Mouse (Mus musculus) gastrocnemius, adult 2 months (tissue): ENCODE measurements around the gene Ctnnbl1. TPM values are rescaled to one million over a fixed set of nuclear protein-coding genes. Genes with fewer than 3 reads are reported as not detected.
A peak's percentile ranks its signal among the peaks of the same experiment; 100 is the strongest.

Source experiments
- DNase-seq: peaks from one replicate; pipeline ENCODE4 v3.0.0; 2022
- H3K27ac ChIP-seq: fragments of 200-600 bp; 2 replicates; pipeline ENCODE4 v1.8.1; 2022; ENCODE audit warnings: mild to moderate bottlenecking
- H3K4me3 ChIP-seq: fragments of 200-600 bp; 2 replicates; pipeline ENCODE4 v1.8.1; 2022; ENCODE audit warnings: mild to moderate bottlenecking, moderate library complexity
- CTCF ChIP-seq: fragments of 200-600 bp; IDR thresholded peaks from 2 replicates; pipeline ENCODE4 v1.8.1; 2022; ENCODE audit warnings: antibody characterized with exemption, mild to moderate bottlenecking, moderate library complexity
- intact Hi-C: fragments of 180-260 bp; cut with DNase I; formaldehyde crosslinking; loops from one replicate; pipeline ENCODE4 v1.15.1; 2025
- total RNA-seq, 2 experiments: library from RNA; stranded (reverse); gene quantifications; 2 replicates each; pipeline ENCODE4 v1.2.3; 2021

Gene Ctnnbl1
- total RNA-seq, 2 experiments from 2014 or later = 7.9 to 9.8 TPM

- TF ChIP-seq CTCF = peak; percentile 65
- intact Hi-C loops = loop anchor here (5.0 kb wide), 1 partner anchor 121 kb away; no protein-coding TSS in a partner anchor
- H3K27ac ChIP-seq = 0 out of 2 replicates have a peak overlapping the region, but pooled peaks have one; percentile 28
- no peak overlapping the region for H3K4me3 ChIP-seq
- no peak for DNase-seq
Observed at GRCm38 (mm10) chr2:157756193-157756592, 19.0 kb downstream of the Ctnnbl1 start.

- DNase-seq = no peak
- intact Hi-C loops = loop anchor here (5.0 kb wide), 1 partner anchor 119 kb away; no protein-coding TSS in a partner anchor
- TF ChIP-seq CTCF = no peak
- Histone ChIP-seq H3K4me3 (no peak overlapping the region), H3K27ac (no peak overlapping the region)
Observed at GRCm38 (mm10) chr2:157758395-157758794, 21.2 kb downstream of the Ctnnbl1 start.

GRCm38 (mm10) chr2:157759717-157760116, 22.5 kb downstream of the Ctnnbl1 start:
- intact Hi-C loops = loop anchor here (5.0 kb wide), 2 partner anchors 38 to 118 kb away; no protein-coding TSS in a partner anchor
- no peak overlapping the region for H3K27ac ChIP-seq
- no peak for TF ChIP-seq CTCF
- no peak overlapping the region for H3K4me3 ChIP-seq
- no peak for DNase-seq

- no peak for DNase-seq
- Histone ChIP-seq H3K27ac (peak overlapping the region; percentile 63), H3K4me3 (no peak overlapping the region)
- no peak for TF ChIP-seq CTCF
- intact Hi-C loops = loop anchor here (5.0 kb wide), 1 partner anchor 34 kb away; no protein-coding TSS in a partner anchor
Observed at GRCm38 (mm10) chr2:157762903-157763302, 25.7 kb downstream of the Ctnnbl1 start.

GRCm38 (mm10) chr2:157766591-157766990, 29.4 kb downstream of the Ctnnbl1 start:
- intact Hi-C loops = no loop called here
- no peak for TF ChIP-seq CTCF

GRCm38 (mm10) chr2:157768682-157769429, 31.7 kb downstream of the Ctnnbl1 start:
- no peak for TF ChIP-seq CTCF
- H3K27ac ChIP-seq = peak overlapping the region; percentile 40; the same call in 1 of the 2 replicates
- no peak overlapping the region for H3K4me3 ChIP-seq
- intact Hi-C loops = no loop called here
- no peak for DNase-seq

More at GRCm38 (mm10) chr2:157766591-157766990, 29.4 kb downstream of the Ctnnbl1 start:
- no peak overlapping the region for H3K27ac ChIP-seq
- no peak for DNase-seq
- no peak overlapping the region for H3K4me3 ChIP-seq

- Histone ChIP-seq H3K27ac (peak overlapping the region; percentile 35; the same call in 1 of the 2 replicates), H3K4me3 (no peak overlapping the region)
- TF ChIP-seq CTCF = no peak
- no peak for DNase-seq
- intact Hi-C loops = no loop called here
Observed at GRCm38 (mm10) chr2:157770761-157771160, 33.6 kb downstream of the Ctnnbl1 start.

GRCm38 (mm10) chr2:157773661-157774060, 36.5 kb downstream of the Ctnnbl1 start:
- TF ChIP-seq CTCF = no peak
- Histone ChIP-seq H3K27ac (no peak overlapping the region), H3K4me3 (no peak overlapping the region)
- intact Hi-C loops = no loop called here
- DNase-seq = no peak

- TF ChIP-seq CTCF = no peak
- intact Hi-C loops = no loop called here
Observed at GRCm38 (mm10) chr2:157775957-157776356, 38.8 kb downstream of the Ctnnbl1 start.

GRCm38 (mm10) chr2:157780956-157781355, 43.8 kb downstream of the Ctnnbl1 start:
- intact Hi-C loops = no loop called here
- H3K27ac ChIP-seq = no peak overlapping the region
- no peak overlapping the region for H3K4me3 ChIP-seq
- TF ChIP-seq CTCF = no peak
- DNase-seq = no peak

More at GRCm38 (mm10) chr2:157775957-157776356, 38.8 kb downstream of the Ctnnbl1 start:
- H3K27ac ChIP-seq = no peak overlapping the region
- no peak for DNase-seq
- H3K4me3 ChIP-seq = no peak overlapping the region

- Histone ChIP-seq H3K4me3 (no peak overlapping the region), H3K27ac (no peak overlapping the region)
- intact Hi-C loops = no loop called here
- no peak for DNase-seq
- no peak for TF ChIP-seq CTCF
Observed at GRCm38 (mm10) chr2:157783152-157783551, 46.0 kb downstream of the Ctnnbl1 start.

GRCm38 (mm10) chr2:157784238-157784637, 47.0 kb downstream of the Ctnnbl1 start:
- Histone ChIP-seq H3K4me3 (no peak overlapping the region), H3K27ac (no peak overlapping the region)
- intact Hi-C loops = no loop called here
- DNase-seq = no peak
- TF ChIP-seq CTCF = no peak

- no peak for DNase-seq
- intact Hi-C loops = no loop called here
- TF ChIP-seq CTCF = no peak
- Histone ChIP-seq H3K27ac (no peak overlapping the region), H3K4me3 (no peak overlapping the region)
Observed at GRCm38 (mm10) chr2:157784647-157785046, 47.4 kb downstream of the Ctnnbl1 start.
